Mouse (Mus musculus): ENCODE measurements around the gene 4932438A13Rik. TPM values are rescaled to one million over a fixed set of nuclear protein-coding genes. Genes with fewer than 3 reads are reported as not detected.

4932438A13Rik gene
- polyA plus RNA-seq, 1 experiment: 32.8 TPM

DNA sequence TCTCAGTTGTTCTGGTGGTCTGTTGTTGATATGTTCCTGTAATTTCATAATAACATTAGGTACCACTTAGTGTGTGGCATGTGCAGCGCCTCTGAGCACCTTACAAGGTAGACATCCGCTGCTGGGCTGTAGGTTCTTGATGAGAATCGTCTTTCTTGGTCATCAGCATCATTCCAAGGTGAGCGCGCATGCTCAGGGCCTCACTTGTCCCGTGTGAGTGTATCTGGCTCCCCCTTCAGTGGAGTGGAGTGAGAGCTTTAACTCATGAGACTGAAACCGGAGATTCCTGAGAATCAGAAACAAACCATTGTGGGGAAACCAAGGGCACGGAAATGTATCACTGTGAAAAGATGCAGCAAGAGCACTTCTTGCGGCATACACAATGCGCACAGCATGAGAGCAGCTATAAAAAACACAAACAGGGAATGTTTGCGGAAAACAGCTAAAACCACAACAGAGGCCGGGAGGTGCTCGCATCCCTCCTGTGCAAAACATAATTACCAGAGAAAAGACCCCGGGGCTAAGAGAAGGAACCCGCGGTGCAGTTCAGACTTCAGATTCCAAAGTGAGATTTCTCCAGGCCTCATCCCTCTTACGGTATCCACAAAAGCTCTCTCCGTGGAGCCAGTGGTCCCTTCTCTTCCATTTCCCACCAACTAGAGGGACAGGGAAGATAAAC lies 27.2 kb upstream of the 4932438A13Rik start:
- H3K4me3 ChIP-seq (ENCODE audit: insufficient read depth, low read length): no peak overlapping the region
- TF ChIP-seq CTCF (IDR thresholded peaks at IDR 0.05; ENCODE audit: low read depth, low read length) (no peak), POLR2A (IDR thresholded peaks at IDR 0.05; ENCODE audit: borderline replicate concordance, low read depth, low read length) (no peak)
- no peaks in the 10 kb centered on the region for H3K4me1 ChIP-seq (ENCODE audit: control insufficient read depth, insufficient read depth, low read length)
- H3K27ac ChIP-seq (ENCODE audit: insufficient read depth, low read depth, low read length): no peak overlapping the region

DNA sequence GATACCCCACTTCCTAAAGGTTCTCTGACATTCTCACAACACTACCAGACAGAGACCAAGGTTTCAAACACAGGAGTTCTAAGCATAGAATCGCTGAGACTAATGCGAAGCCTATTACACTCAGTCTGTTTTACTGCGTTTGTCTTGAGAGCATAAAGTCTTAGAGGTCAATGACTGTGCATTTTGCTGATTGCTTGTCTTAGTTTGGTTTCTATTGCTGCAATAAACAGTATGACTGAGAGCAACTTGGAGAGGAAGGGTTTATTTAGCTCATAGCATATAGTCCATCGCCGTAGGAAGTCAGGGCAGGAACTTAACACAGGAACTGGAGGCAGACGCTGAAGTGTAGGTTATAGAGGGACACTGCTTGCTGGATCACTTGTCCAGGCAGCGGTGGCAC lies 26.1 kb upstream of the 4932438A13Rik start:
- no peaks in the 10 kb centered on the region for H3K4me1 ChIP-seq (ENCODE audit: control insufficient read depth, insufficient read depth, low read length)
- TF ChIP-seq POLR2A (IDR thresholded peaks at IDR 0.05; ENCODE audit: borderline replicate concordance, low read depth, low read length) (no peak), CTCF (IDR thresholded peaks at IDR 0.05; ENCODE audit: low read depth, low read length) (no peak)
- no peak overlapping the region for H3K4me3 ChIP-seq (ENCODE audit: insufficient read depth, low read length)

DNA sequence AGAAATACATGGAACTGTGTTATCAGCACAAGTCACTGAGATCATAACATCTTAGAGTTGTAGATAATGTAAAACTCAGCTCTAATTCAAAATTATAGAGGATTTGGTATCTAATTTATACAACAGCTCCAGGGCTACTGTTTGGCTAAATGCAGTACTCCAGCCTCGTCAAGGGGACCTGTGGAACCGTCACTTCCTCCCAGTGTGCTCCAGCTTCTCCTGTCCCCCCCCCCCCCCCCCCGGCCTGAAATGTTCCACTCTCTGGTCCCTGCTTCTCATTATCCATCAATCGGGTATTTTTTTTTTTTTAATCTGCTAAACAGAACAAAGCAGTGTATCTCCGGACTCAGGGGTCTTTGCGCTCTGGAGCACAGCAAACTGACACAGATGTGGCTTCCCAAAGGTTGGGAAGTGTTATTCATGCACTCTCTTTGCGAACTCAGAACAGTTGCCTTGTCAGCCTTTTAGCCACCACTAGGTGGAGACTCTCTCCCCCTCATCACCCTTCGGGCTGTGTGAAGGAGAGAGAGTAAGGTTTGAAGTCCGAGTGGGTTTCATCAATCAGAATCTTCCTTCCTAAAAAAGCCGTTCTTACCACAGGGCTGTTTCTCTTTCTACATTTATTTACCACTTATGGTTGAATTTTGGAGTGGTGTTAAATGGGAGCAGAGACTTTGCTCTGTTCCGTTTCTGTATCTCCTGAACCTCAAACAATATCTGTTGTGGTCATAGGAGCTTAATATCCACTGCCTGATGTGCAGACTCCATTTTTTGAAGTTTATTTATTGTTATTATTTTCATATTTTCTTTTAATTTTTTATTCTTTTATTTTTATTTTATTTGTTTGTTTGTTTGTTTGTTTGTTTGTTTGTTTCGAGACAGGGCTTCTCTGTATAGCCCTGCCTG lies 22.0 kb upstream of the 4932438A13Rik start:
- no peaks in the 10 kb centered on the region for H3K4me1 ChIP-seq (ENCODE audit: control insufficient read depth, insufficient read depth, low read length)
- TF ChIP-seq POLR2A (IDR thresholded peaks at IDR 0.05; ENCODE audit: borderline replicate concordance, low read depth, low read length): no peak
- peak; percentile 62 for TF ChIP-seq CTCF (IDR thresholded peaks at IDR 0.05; ENCODE audit: low read depth, low read length)
- H3K4me3 ChIP-seq (ENCODE audit: insufficient read depth, low read length): peak overlapping the region; percentile 41; the same call in 1 of the 2 replicates
- no peak overlapping the region for H3K27ac ChIP-seq (ENCODE audit: insufficient read depth, low read depth, low read length)

More for the DNA sequence above, 26.1 kb upstream of the 4932438A13Rik start:
- no peak overlapping the region for H3K27ac ChIP-seq (ENCODE audit: insufficient read depth, low read depth, low read length)

DNA sequence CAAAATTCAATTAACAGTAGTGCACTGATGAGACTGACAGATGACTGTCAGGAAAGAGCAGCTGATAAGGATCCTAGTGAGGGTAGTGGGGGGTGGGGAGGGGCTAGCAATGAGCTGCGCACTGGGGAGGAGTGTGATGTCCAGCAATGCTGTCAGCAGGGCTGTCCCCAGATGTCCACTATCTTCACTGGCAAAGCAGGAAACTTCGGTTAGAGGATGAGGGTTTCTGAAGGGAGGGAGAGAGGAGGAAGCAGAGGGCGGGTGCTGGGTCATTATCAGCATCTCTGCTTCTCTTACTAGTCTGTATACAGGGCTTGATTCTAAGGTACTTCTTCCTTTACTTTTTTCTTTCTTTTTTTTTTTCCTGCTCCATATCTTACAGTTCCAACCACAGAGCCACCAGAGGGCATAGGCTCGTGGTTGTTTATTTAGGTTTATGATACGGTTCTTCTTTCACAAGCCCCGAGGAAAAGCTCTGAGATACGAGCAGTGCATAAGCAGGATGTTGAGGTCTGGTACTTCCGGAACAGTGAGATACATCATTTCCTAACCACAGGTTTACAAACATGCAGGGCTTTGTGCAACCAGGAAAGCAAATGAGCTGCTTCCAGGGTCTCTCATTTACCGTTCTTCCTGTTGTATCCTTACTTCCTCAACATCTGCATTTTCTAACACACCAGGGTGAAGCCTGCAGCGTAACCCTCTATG lies 9.0 kb upstream of the 4932438A13Rik start:
- peak overlapping the region; percentile 57 for H3K27ac ChIP-seq (ENCODE audit: insufficient read depth, low read depth, low read length)

DNA sequence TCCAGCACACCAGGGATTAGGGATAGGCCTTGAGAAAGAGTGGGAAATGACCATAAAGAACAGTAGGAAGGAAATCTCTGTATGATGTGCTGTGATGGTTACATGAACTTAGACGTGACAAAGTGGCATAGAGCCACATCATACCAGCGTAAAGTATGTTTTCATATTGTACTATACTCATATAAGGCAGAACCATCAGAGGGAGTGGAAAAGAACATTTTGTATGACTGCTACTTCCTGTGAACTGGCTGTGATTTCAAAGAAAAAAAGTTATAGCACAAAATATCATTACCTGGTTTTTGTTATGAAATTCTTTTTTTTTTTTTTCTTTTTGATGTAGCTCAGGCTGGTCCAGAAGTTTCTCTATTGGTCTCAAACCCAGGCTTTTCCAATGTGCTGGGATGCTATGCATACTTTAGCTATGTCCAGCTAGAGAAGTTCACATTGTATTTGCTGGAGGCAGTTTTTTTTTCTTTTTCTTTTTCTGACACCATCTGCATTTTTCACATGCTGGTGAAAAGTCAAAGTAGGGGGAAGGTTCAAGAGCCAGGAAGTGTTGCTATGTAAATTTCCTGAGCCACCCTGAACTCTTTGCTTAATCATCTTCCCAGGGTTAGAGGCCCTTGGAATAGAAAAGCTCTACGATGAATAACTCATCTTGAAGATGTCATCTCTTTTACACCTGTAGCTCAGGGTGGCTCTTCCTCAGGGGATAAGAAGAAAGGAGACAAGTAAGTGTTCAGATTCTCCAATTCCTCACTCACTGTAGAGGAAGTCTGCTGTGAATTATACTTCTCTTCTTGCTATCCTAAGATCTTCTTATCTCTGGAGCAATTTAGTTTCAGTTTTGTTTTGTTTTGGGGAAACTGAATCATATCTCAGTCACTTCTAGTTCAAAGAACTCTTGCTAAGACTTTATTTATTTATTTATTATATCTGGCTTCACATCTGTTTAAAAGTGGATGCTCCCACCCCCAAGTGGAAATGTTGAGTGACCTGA lies 1.2 kb upstream of the 4932438A13Rik start:
- peak overlapping the region; percentile 46 for H3K4me3 ChIP-seq (ENCODE audit: insufficient read depth, low read length)
- no peak for TF ChIP-seq CTCF (IDR thresholded peaks at IDR 0.05; ENCODE audit: low read depth, low read length)
- TF ChIP-seq POLR2A (IDR thresholded peaks at IDR 0.05; ENCODE audit: borderline replicate concordance, low read depth, low read length): no peak

More for the DNA sequence above, 9.0 kb upstream of the 4932438A13Rik start:
- Histone ChIP-seq H3K4me1 (ENCODE audit: control insufficient read depth, insufficient read depth, low read length) (peaks cover 14% of the 10 kb centered on the region), H3K4me3 (ENCODE audit: insufficient read depth, low read length) (peak overlapping the region; percentile 36; the same call in 1 of the 2 replicates)
- no peak for TF ChIP-seq CTCF (IDR thresholded peaks at IDR 0.05; ENCODE audit: low read depth, low read length)
- TF ChIP-seq POLR2A (IDR thresholded peaks at IDR 0.05; ENCODE audit: borderline replicate concordance, low read depth, low read length): no peak

DNA sequence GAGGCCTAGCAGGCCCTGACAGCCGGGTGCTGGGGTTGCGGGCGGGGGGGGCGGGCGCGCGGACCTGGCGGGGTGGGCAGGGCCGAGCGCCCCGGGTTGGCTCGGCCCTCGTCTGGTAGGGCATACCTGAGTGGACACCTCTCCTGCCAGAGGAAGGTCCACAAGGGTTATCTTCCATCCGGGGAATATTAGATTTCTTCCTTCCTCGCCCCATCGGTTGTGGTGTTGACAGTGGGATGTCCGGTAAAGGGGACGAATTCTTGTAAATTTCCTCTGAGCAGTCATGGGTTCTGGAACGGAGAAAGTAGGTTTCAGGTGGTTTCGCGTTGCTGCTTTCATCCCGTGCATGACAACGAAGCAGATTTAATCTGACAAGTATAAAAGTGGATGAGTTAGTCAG lies 523 bp downstream of the 4932438A13Rik start:
- Histone ChIP-seq H3K27ac (ENCODE audit: insufficient read depth, low read depth, low read length) (no peak overlapping the region; the same call in 1 of the 2 replicates), H3K4me1 (ENCODE audit: control insufficient read depth, insufficient read depth, low read length) (peaks cover 13% of the 10 kb centered on the region), H3K4me3 (ENCODE audit: insufficient read depth, low read length) (peak overlapping the region; percentile 76)
- TF ChIP-seq POLR2A (IDR thresholded peaks at IDR 0.05; ENCODE audit: borderline replicate concordance, low read depth, low read length) (no peak), CTCF (IDR thresholded peaks at IDR 0.05; ENCODE audit: low read depth, low read length) (no peak)

More for the DNA sequence above, 1.2 kb upstream of the 4932438A13Rik start:
- peaks cover 18% of the 10 kb centered on the region for H3K4me1 ChIP-seq (ENCODE audit: control insufficient read depth, insufficient read depth, low read length)
- H3K27ac ChIP-seq (ENCODE audit: insufficient read depth, low read depth, low read length): peak overlapping the region; percentile 77

DNA sequence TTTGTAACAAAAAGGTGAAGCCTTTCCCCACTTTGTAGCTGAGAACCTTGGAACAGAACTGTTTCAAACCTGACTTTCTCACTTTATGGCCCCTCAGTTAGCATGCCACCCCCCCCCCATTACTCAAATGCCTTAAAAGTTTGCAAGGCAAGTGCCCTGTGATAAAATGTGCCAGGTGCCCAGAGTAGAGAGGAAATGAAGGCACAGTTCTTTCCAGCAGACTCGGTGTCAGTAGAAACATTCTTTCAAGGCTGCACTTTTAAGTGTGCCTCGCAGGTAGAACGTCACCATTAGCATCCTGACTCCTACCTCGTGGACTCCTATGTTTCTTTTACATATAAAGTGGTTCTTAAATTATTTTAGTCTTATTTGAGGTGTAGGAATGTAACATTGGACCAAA lies 977 bp downstream of the 4932438A13Rik start:
- Histone ChIP-seq H3K27ac (ENCODE audit: insufficient read depth, low read depth, low read length) (no peak overlapping the region), H3K4me1 (ENCODE audit: control insufficient read depth, insufficient read depth, low read length) (peaks cover 13% of the 10 kb centered on the region), H3K4me3 (ENCODE audit: insufficient read depth, low read length) (peak overlapping the region; percentile 76)
- TF ChIP-seq CTCF (IDR thresholded peaks at IDR 0.05; ENCODE audit: low read depth, low read length): no peak
- TF ChIP-seq POLR2A (IDR thresholded peaks at IDR 0.05; ENCODE audit: borderline replicate concordance, low read depth, low read length): no peak

DNA sequence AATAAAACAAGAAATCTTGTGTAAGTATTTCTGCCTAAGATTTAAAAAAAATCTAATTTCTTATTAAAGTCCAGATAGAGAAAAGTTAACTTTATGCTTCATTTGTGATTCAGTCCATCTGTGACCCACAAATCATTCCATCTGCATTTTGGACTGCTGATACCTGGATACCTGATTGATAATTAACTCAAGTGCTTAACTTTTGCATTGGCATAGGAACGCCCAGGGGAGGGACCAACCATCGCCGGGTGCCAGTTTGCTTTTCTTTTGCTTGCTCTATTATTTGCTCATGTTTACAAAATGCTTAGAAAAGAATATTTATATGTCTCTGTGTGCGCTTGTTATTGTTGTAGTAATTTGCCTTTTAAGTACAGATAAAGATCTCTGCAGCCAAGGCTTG lies 1.6 kb downstream of the 4932438A13Rik start:
- Histone ChIP-seq H3K4me3 (ENCODE audit: insufficient read depth, low read length) (no peak overlapping the region), H3K27ac (ENCODE audit: insufficient read depth, low read depth, low read length) (no peak overlapping the region), H3K4me1 (ENCODE audit: control insufficient read depth, insufficient read depth, low read length) (peaks cover 13% of the 10 kb centered on the region)
- TF ChIP-seq CTCF (IDR thresholded peaks at IDR 0.05; ENCODE audit: low read depth, low read length): no peak
- TF ChIP-seq POLR2A (IDR thresholded peaks at IDR 0.05; ENCODE audit: borderline replicate concordance, low read depth, low read length): no peak
